Mouse (Mus musculus) myocyte (in vitro differentiated cells): ENCODE data around the gene Prkcsh. TPM values are rescaled to one million over a fixed set of nuclear protein-coding genes. Genes with fewer than 3 reads are reported as not detected.

Experiments
- H3K27me3 ChIP-seq: one replicate; pipeline ENCODE4 v1.6.1; 2011; ENCODE audit not compliant: control insufficient read depth, insufficient read depth, insufficient read length
- H3K36me3 ChIP-seq: one replicate; pipeline ENCODE4 v1.6.1; 2011; ENCODE audit not compliant: control insufficient read depth, insufficient read depth
- H3K4me2 ChIP-seq: one replicate; pipeline ENCODE4 v1.6.1; 2011; ENCODE audit warnings: low read depth, control low read depth
- H3K4me3 ChIP-seq: one replicate; pipeline ENCODE4 v1.5.1; 2011; ENCODE audit warnings: mild to moderate bottlenecking, control low read depth, moderate library complexity
- H3K79me2 ChIP-seq: one replicate; pipeline ENCODE4 v1.6.1; 2011; ENCODE audit not compliant: control insufficient read depth, insufficient read depth
- H3ac ChIP-seq: one replicate; pipeline ENCODE4 v1.6.1; 2011; ENCODE audit not compliant: control insufficient read depth, insufficient read length
- CEBPB ChIP-seq: IDR thresholded peaks from 2 replicates; pipeline ENCODE4 v1.6.1; 2011; ENCODE audit warnings: mild to moderate bottlenecking, moderate library complexity; ENCODE audit not compliant: poor library complexity, insufficient read depth, severe bottlenecking
- E2F4 ChIP-seq: IDR thresholded peaks from one replicate; pipeline ENCODE4 v1.6.1; 2011; ENCODE audit warnings: mild to moderate bottlenecking, control low read depth, moderate library complexity; ENCODE audit not compliant: insufficient read depth
- MAX ChIP-seq: IDR thresholded peaks from one replicate; pipeline ENCODE4 v1.6.1; 2011; ENCODE audit warnings: low read depth, mild to moderate bottlenecking, control low read depth
- MYOD1 ChIP-seq, 3 experiments: IDR thresholded peaks; one replicate each; pipeline ENCODE4 v1.6.1; 2011; ENCODE audit warnings: control low read depth in 2 of 3, low read depth in 2 of 3, mild to moderate bottlenecking in 2 of 3, moderate library complexity in 1 of 3; ENCODE audit not compliant: insufficient read length in 2 of 3, control insufficient read depth in 1 of 3
- MYOG ChIP-seq, 3 experiments: IDR thresholded peaks; one replicate each; pipeline ENCODE4 v1.6.1; 2011; ENCODE audit warnings: control low read depth in 2 of 3, low read depth in 2 of 3, mild to moderate bottlenecking in 2 of 3; ENCODE audit not compliant: insufficient read length in 2 of 3, control insufficient read depth in 1 of 3, insufficient read depth in 1 of 3
- POLR2A ChIP-seq: IDR thresholded peaks from one replicate; pipeline ENCODE4 v1.6.1; 2011; ENCODE audit warnings: low read depth, mild to moderate bottlenecking, control low read depth, moderate library complexity; ENCODE audit not compliant: insufficient read length
- POLR2AphosphoS2 ChIP-seq: IDR thresholded peaks from one replicate; pipeline ENCODE4 v1.6.1; 2011; ENCODE audit warnings: low read depth, control low read depth; ENCODE audit not compliant: insufficient read length
- REST ChIP-seq: IDR thresholded peaks from one replicate; pipeline ENCODE4 v1.6.1; 2011; ENCODE audit warnings: mild to moderate bottlenecking, control low read depth, moderate library complexity; ENCODE audit not compliant: insufficient read depth, insufficient read length
- SRF ChIP-seq: IDR thresholded peaks from one replicate; pipeline ENCODE4 v1.6.1; 2011; ENCODE audit warnings: low read depth; ENCODE audit not compliant: control insufficient read depth, insufficient read length
- TCF12 ChIP-seq: IDR thresholded peaks from one replicate; pipeline ENCODE4 v1.6.1; 2011; ENCODE audit warnings: mild to moderate bottlenecking, control low read depth; ENCODE audit not compliant: poor library complexity, insufficient read depth, severe bottlenecking
- TCF3 ChIP-seq: IDR thresholded peaks from one replicate; pipeline ENCODE4 v1.6.1; 2011; ENCODE audit warnings: low read depth, control low read depth; ENCODE audit not compliant: insufficient read length
- USF1 ChIP-seq: IDR thresholded peaks from one replicate; pipeline ENCODE4 v1.6.1; 2011; ENCODE audit warnings: low read depth, mild to moderate bottlenecking, control low read depth, moderate library complexity
- polyA plus RNA-seq: library from polyadenylated mRNA; unstranded; fragments of >200 nt; fragmentation: generic; extraction: Trizol; gene quantifications from one replicate; pipeline ENCODE4 v1.2.1, GENCODE M21; 2012; ENCODE audit warnings: missing spikeins

The Prkcsh gene
- polyA plus RNA-seq, 1 experiment, result 127 TPM

DNA sequence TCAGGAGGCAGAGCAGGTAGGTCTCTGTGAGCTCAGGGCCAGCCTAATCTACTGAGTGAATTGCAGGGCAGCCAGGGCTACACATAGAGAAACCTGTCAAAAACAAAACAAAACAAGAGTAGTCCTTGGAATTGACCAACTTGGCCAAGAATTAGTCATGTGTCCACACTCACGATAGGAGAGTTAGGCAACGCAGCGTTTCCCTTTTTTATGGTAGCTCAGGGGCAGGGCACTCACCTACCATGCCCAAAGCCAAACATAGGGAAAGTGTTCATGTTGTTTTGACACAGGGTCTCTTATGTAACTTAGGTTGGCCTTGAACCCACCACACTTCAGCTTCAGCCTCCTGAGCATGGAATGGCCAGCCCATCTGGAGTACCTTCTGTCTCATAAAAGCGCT, 33.3 kb upstream of the Prkcsh start:
- no peaks in the 10 kb centered on the region for H3K79me2 ChIP-seq
- H3K4me3 ChIP-seq, result no peak overlapping the region
- no peak for TF ChIP-seq TCF12
- TF ChIP-seq REST, result no peak
- no peak for TF ChIP-seq E2F4
- TF ChIP-seq TCF3, result no peak
- no peak for TF ChIP-seq POLR2AphosphoS2
- peaks cover 3% of the 10 kb centered on the region for H3K36me3 ChIP-seq
- no peak overlapping the region for H3K4me2 ChIP-seq
- H3ac ChIP-seq, result no peak overlapping the region
- H3K27me3 ChIP-seq, result no peaks in the 10 kb centered on the region

DNA sequence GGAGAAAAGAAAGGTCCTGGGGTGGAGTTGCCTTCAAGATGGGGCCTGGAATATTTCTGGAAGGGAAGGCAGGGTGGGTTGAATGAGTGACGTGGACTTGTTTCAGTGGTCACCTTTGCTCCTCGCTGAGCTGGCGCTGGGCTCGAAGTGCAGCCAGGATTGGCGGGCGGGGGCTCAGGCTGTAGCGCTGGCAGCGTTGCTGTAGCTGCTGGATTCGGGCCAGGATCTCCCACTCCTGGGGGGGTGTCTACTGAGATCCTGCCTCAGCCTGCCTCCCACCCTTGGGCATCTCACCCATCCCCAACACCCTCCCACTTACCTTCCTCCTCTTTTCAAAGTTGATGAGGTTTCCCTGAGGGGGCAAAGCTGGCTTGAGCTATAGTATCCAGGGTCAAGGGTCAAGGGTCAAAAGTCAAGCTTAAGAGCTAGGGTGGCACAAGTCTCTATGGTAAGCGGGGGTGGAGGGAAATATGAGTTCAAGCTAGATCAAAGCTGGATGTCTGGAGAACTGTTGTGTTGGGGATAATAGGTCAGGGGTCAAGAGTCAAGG, 25.9 kb upstream of the Prkcsh start:
- Histone ChIP-seq H3K36me3 (peaks cover 3% of the 10 kb centered on the region), H3K27me3 (no peaks in the 10 kb centered on the region), H3K4me3 (no peak overlapping the region), H3K79me2 (no peaks in the 10 kb centered on the region), H3ac (no peak overlapping the region), H3K4me2 (no peak overlapping the region)
- TF ChIP-seq USF1 (no peak), MYOD1 (IDR thresholded peaks at IDR 0.05; ENCODE audit: control insufficient read depth in 1 of 3, insufficient read length in 2 of 3, low read depth in 2 of 3) (no peak), REST (no peak), MAX (no peak), MYOG (IDR thresholded peaks at IDR 0.05; ENCODE audit: control insufficient read depth in 1 of 3, insufficient read depth in 1 of 3, insufficient read length in 2 of 3, low read depth in 2 of 3) (no peak), E2F4 (no peak), TCF12 (no peak), TCF3 (no peak), CEBPB (no peak), POLR2A (no peak), SRF (no peak), POLR2AphosphoS2 (no peak)

DNA sequence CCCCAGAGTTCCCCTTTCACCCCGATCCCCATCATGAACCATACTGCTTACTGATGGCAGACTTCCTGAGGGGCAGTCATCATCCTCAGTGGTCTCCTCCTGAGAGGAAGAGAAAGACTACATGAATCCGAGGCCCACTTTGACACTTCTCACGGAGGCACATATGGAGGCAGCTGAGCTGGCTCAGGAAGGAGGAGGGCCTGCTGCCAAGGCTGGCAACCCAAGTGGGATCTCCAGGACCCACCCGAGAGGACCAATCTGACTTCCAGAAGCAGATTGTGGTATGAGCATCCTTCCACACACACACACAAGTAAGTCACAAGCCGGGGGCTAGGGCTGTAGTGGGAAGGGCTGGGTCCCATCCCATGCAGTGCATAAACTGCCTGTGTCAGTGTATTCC, 25.3 kb upstream of the Prkcsh start:
- TF ChIP-seq USF1 (no peak), MAX (no peak), TCF3 (no peak), SRF (no peak), MYOD1 (IDR thresholded peaks at IDR 0.05; ENCODE audit: control insufficient read depth in 1 of 3, insufficient read length in 2 of 3, low read depth in 2 of 3) (no peak), CEBPB (no peak), REST (no peak), E2F4 (no peak), POLR2AphosphoS2 (no peak)
- Histone ChIP-seq H3K4me3 (no peak overlapping the region), H3K79me2 (no peaks in the 10 kb centered on the region), H3ac (no peak overlapping the region), H3K27me3 (no peaks in the 10 kb centered on the region), H3K4me2 (no peak overlapping the region), H3K36me3 (peaks cover 3% of the 10 kb centered on the region)

DNA sequence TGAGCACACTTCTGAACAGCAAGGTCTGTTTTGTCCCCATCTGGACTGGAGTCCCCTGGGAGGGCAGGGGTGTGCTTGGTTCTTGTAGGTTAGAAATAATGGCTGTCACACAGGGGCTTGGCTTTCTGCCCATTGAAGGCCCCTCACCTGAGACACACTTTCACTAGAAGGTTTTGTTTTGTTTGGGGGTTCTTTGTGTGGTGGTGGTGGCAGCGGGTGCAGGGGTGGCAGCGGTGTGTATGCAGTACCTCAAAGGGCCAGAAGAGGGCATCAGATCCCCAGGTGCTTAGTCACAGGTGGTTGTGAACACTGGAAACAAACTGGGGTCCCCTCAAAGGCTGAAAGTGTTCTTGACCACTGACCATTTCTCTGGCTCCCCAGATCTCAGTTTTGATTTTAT, 24.6 kb upstream of the Prkcsh start:
- TF ChIP-seq REST, result no peak

DNA sequence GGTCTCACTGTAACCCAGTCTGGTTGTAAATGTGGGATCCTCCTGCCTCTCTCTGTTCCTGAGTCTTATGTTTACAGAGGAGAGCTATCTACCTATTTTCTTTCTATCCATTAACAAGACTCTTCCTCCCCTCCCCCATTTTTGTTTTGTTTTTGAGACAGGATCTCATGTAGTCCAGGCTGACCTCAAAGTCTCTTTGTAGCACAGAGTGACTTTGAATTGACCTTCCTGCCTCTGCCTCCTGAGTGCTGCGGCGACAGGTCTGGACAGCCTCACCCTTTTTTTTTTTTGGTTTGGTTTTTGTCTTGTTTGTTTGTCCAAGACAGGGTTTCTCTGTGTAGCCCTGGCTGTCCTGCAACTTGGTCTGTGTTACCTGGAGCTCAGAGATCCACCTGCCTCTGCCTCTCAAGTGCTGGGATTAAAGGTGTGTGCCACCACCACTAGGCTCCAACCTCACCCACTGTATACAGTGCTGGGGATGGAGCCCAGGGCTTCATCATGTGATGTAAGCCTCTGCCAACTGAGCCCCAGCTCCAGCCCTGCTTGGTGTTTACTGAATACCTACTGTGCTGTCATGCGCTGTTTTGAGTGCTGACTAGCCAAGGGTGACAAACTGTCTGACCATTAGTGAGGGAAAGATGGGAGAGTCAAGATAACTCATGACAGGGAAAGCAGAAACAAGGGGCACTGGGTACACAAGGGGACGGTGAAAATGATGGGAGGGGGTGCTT, 24.0 kb upstream of the Prkcsh start:
- H3K36me3 ChIP-seq, result no peaks in the 10 kb centered on the region
- TF ChIP-seq REST, result no peak
- TF ChIP-seq MYOD1 (IDR thresholded peaks at IDR 0.05; ENCODE audit: control insufficient read depth in 1 of 3, insufficient read length in 2 of 3, low read depth in 2 of 3), result no peak
- no peak for TF ChIP-seq USF1
- TF ChIP-seq SRF, result no peak
- H3ac ChIP-seq, result no peak overlapping the region
- no peak overlapping the region for H3K4me2 ChIP-seq
- no peaks in the 10 kb centered on the region for H3K79me2 ChIP-seq
- no peak overlapping the region for H3K4me3 ChIP-seq
- no peaks in the 10 kb centered on the region for H3K27me3 ChIP-seq

More for the DNA sequence above, 24.6 kb upstream of the Prkcsh start:
- H3K79me2 ChIP-seq, result no peaks in the 10 kb centered on the region
- no peak overlapping the region for H3K4me3 ChIP-seq
- H3K27me3 ChIP-seq, result no peaks in the 10 kb centered on the region
- H3ac ChIP-seq, result no peak overlapping the region
- H3K36me3 ChIP-seq, result peaks cover under 1% of the 10 kb centered on the region
- H3K4me2 ChIP-seq, result no peak overlapping the region
